Mouse (Mus musculus): ENCODE data around the gene Hyal3.

Hyal3 gene

GRCm38 (mm10) chr9:107599433-107599832 is 18.8 kb downstream of the Hyal3 start:
- DNase-seq = no peak

GRCm38 (mm10) chr9:107599842-107600241 is 19.2 kb downstream of the Hyal3 start:
- no peak for DNase-seq

GRCm38 (mm10) chr9:107600745-107601144 is 20.1 kb downstream of the Hyal3 start:
- no peak for DNase-seq

- no peak for DNase-seq
Observed at GRCm38 (mm10) chr9:107601275-107601674, 20.7 kb downstream of the Hyal3 start.

GRCm38 (mm10) chr9:107602068-107602648 is 21.5 kb downstream of the Hyal3 start:
- peak; percentile 94 for DNase-seq

- DNase-seq = no peak
Observed at GRCm38 (mm10) chr9:107603251-107603650, 22.6 kb downstream of the Hyal3 start.

- DNase-seq = no peak
Observed at GRCm38 (mm10) chr9:107605041-107605661, 24.5 kb downstream of the Hyal3 start.

GRCm38 (mm10) chr9:107606591-107606990 is 26.0 kb downstream of the Hyal3 start:
- DNase-seq = no peak

GRCm38 (mm10) chr9:107607036-107607435 is 26.4 kb downstream of the Hyal3 start:
- no peak for DNase-seq

- no peak for DNase-seq
Observed at GRCm38 (mm10) chr9:107607653-107608245, 27.1 kb downstream of the Hyal3 start.

- DNase-seq = no peak
Observed at GRCm38 (mm10) chr9:107608741-107609432, 28.3 kb downstream of the Hyal3 start, which contains the start of gene Sema3b. Gene Sema3b (minus strand): TSS chr9:107609229.

- DNase-seq = no peak
Observed at GRCm38 (mm10) chr9:107609433-107609830, 28.8 kb downstream of the Hyal3 start.

- no peak for DNase-seq
Observed at GRCm38 (mm10) chr9:107611456-107612190, 31.0 kb downstream of the Hyal3 start.

GRCm38 (mm10) chr9:107612191-107612944 is 31.8 kb downstream of the Hyal3 start:
- DNase-seq = peak; percentile 99

- no peak for DNase-seq
Observed at GRCm38 (mm10) chr9:107612945-107613569, 32.4 kb downstream of the Hyal3 start.

GRCm38 (mm10) chr9:107615035-107615434 is 34.4 kb downstream of the Hyal3 start:
- DNase-seq = no peak

GRCm38 (mm10) chr9:107617461-107617860 is 36.8 kb downstream of the Hyal3 start:
- DNase-seq = no peak

- no peak for DNase-seq
Observed at GRCm38 (mm10) chr9:107618098-107618497, 37.5 kb downstream of the Hyal3 start.

GRCm38 (mm10) chr9:107618778-107619545 is 38.3 kb downstream of the Hyal3 start:
- no peak for DNase-seq

- DNase-seq = no peak
Observed at GRCm38 (mm10) chr9:107619546-107619879, 38.9 kb downstream of the Hyal3 start.

GRCm38 (mm10) chr9:107620954-107621353 is 40.3 kb downstream of the Hyal3 start:
- no peak for DNase-seq
